Mouse (Mus musculus): ENCODE data around the gene Mapt. TPM values are rescaled to one million over a fixed set of nuclear protein-coding genes. Genes with fewer than 3 reads are reported as not detected.
"Not testable (repeated sequence)": the region's sequence is repeated elsewhere in the genome, so short reads cannot be mapped to it uniquely, and the experiment has no call there.

Gene Mapt
- polyA plus RNA-seq, 1 experiment from 2014 or later = 939 TPM

GRCm38 (mm10) chr11:104203271-104203670, 27.9 kb upstream of the Mapt start:
- peaks cover 3% of the 10 kb centered on the region; the same call in 1 of the 2 replicates for H3K27me3 ChIP-seq (ENCODE audit: control insufficient read depth, insufficient read depth, low read length)
- ATAC-seq (ENCODE audit: low FRiP score) (no peak), DNase-seq (ENCODE audit: low spot score) (no peak)
- H3K4me2 ChIP-seq (replicated peaks) = no peak overlapping the region
- H3K4me1 ChIP-seq (replicated peaks; ENCODE audit: control insufficient read depth, insufficient read depth, low read length) = no peaks in the 10 kb centered on the region
- 82% methylated on average over 3 of the region's 3 CpGs for WGBS
- H3K9ac ChIP-seq = no peak overlapping the region
- H3K36me3 ChIP-seq (replicated peaks; ENCODE audit: control insufficient read depth, insufficient read depth) = no peaks in the 10 kb centered on the region
- H3K4me3 ChIP-seq (replicated peaks; ENCODE audit: low read length) = no peak overlapping the region
- no peak overlapping the region for H3K27ac ChIP-seq
- peaks cover 12% of the 10 kb centered on the region; the same call in 1 of the 2 replicates for H3K9me3 ChIP-seq (ENCODE audit: control insufficient read depth, low read length)

GRCm38 (mm10) chr11:104206573-104206972, 24.6 kb upstream of the Mapt start:
- WGBS = 79% methylated on average over 4 of the region's 4 CpGs
- DNase-seq (ENCODE audit: low spot score) = no peak

GRCm38 (mm10) chr11:104209041-104209440, 22.1 kb upstream of the Mapt start:
- no peak overlapping the region for H3K27ac ChIP-seq
- no peaks in the 10 kb centered on the region for H3K36me3 ChIP-seq (replicated peaks; ENCODE audit: control insufficient read depth, insufficient read depth)
- no peaks in the 10 kb centered on the region for H3K4me1 ChIP-seq (replicated peaks; ENCODE audit: control insufficient read depth, insufficient read depth, low read length)
- no peaks in the 10 kb centered on the region for H3K27me3 ChIP-seq (ENCODE audit: control insufficient read depth, insufficient read depth, low read length)
- ATAC-seq (ENCODE audit: low FRiP score) (no peak), DNase-seq (ENCODE audit: low spot score) (no peak)
- no peak overlapping the region for H3K4me3 ChIP-seq (replicated peaks; ENCODE audit: low read length)
- 78% methylated on average over 3 of the region's 3 CpGs for WGBS
- no peak overlapping the region for H3K9ac ChIP-seq
- no peaks in the 10 kb centered on the region for H3K9me3 ChIP-seq (ENCODE audit: control insufficient read depth, low read length)
- no peak overlapping the region for H3K4me2 ChIP-seq (replicated peaks)

More at GRCm38 (mm10) chr11:104206573-104206972, 24.6 kb upstream of the Mapt start:
- ATAC-seq (ENCODE audit: low FRiP score) = no peak
- H3K27ac ChIP-seq = no peak overlapping the region
- no peak overlapping the region for H3K4me2 ChIP-seq (replicated peaks)
- H3K27me3 ChIP-seq (ENCODE audit: control insufficient read depth, insufficient read depth, low read length) = no peaks in the 10 kb centered on the region
- no peaks in the 10 kb centered on the region for H3K36me3 ChIP-seq (replicated peaks; ENCODE audit: control insufficient read depth, insufficient read depth)
- H3K9ac ChIP-seq = no peak overlapping the region
- H3K9me3 ChIP-seq (ENCODE audit: control insufficient read depth, low read length) = peaks cover 9% of the 10 kb centered on the region; the same call in 1 of the 2 replicates
- H3K4me1 ChIP-seq (replicated peaks; ENCODE audit: control insufficient read depth, insufficient read depth, low read length) = no peaks in the 10 kb centered on the region
- no peak overlapping the region for H3K4me3 ChIP-seq (replicated peaks; ENCODE audit: low read length)

GRCm38 (mm10) chr11:104211251-104211650, 19.9 kb upstream of the Mapt start:
- Histone ChIP-seq H3K9me3 (ENCODE audit: control insufficient read depth, low read length) (no peaks in the 10 kb centered on the region), H3K36me3 (replicated peaks; ENCODE audit: control insufficient read depth, insufficient read depth) (no peaks in the 10 kb centered on the region), H3K9ac (no peak overlapping the region), H3K27ac (no peak overlapping the region), H3K27me3 (ENCODE audit: control insufficient read depth, insufficient read depth, low read length) (no peaks in the 10 kb centered on the region), H3K4me2 (replicated peaks) (no peak overlapping the region), H3K4me3 (replicated peaks; ENCODE audit: low read length) (no peak overlapping the region), H3K4me1 (replicated peaks; ENCODE audit: control insufficient read depth, insufficient read depth, low read length) (no peaks in the 10 kb centered on the region)
- WGBS = 83% methylated on average over 6 of the region's 6 CpGs
- ATAC-seq (ENCODE audit: low FRiP score) (no peak), DNase-seq (ENCODE audit: low spot score) (no peak)

GRCm38 (mm10) chr11:104214128-104214527, 17.1 kb upstream of the Mapt start:
- not testable (repeated sequence) for H3K27ac ChIP-seq; ATAC-seq (ENCODE audit: low FRiP score); DNase-seq (ENCODE audit: low spot score); H3K4me1 ChIP-seq (replicated peaks; ENCODE audit: control insufficient read depth, insufficient read depth, low read length); H3K4me3 ChIP-seq (replicated peaks; ENCODE audit: low read length); H3K9ac ChIP-seq; H3K36me3 ChIP-seq (replicated peaks; ENCODE audit: control insufficient read depth, insufficient read depth); H3K4me2 ChIP-seq (replicated peaks); H3K27me3 ChIP-seq (ENCODE audit: control insufficient read depth, insufficient read depth, low read length); H3K9me3 ChIP-seq (ENCODE audit: control insufficient read depth, low read length)
- 98% methylated on average over 5 of the region's 5 CpGs for WGBS

GRCm38 (mm10) chr11:104218075-104218474, 13.1 kb upstream of the Mapt start:
- H3K4me1 ChIP-seq (replicated peaks; ENCODE audit: control insufficient read depth, insufficient read depth, low read length) = no peaks in the 10 kb centered on the region
- DNase-seq (ENCODE audit: low spot score) = no peak
- ATAC-seq (ENCODE audit: low FRiP score) = no peak
- no peak overlapping the region for H3K9ac ChIP-seq
- no peak overlapping the region for H3K4me3 ChIP-seq (replicated peaks; ENCODE audit: low read length)
- no peaks in the 10 kb centered on the region for H3K36me3 ChIP-seq (replicated peaks; ENCODE audit: control insufficient read depth, insufficient read depth)
- no peaks in the 10 kb centered on the region for H3K9me3 ChIP-seq (ENCODE audit: control insufficient read depth, low read length)
- no peak overlapping the region for H3K4me2 ChIP-seq (replicated peaks)
- 65% methylated on average over 3 of the region's 3 CpGs for WGBS
- H3K27ac ChIP-seq = no peak overlapping the region
- H3K27me3 ChIP-seq (ENCODE audit: control insufficient read depth, insufficient read depth, low read length) = no peaks in the 10 kb centered on the region

- 85% methylated on average over 4 of the region's 4 CpGs for WGBS
- no peaks in the 10 kb centered on the region for H3K9me3 ChIP-seq (ENCODE audit: control insufficient read depth, low read length)
- no peaks in the 10 kb centered on the region for H3K36me3 ChIP-seq (replicated peaks; ENCODE audit: control insufficient read depth, insufficient read depth)
- H3K4me1 ChIP-seq (replicated peaks; ENCODE audit: control insufficient read depth, insufficient read depth, low read length) = no peaks in the 10 kb centered on the region
- no peak overlapping the region for H3K9ac ChIP-seq
- no peak overlapping the region for H3K4me3 ChIP-seq (replicated peaks; ENCODE audit: low read length)
- H3K27me3 ChIP-seq (ENCODE audit: control insufficient read depth, insufficient read depth, low read length) = no peaks in the 10 kb centered on the region
- H3K27ac ChIP-seq = no peak overlapping the region
- no peak for ATAC-seq (ENCODE audit: low FRiP score)
- no peak for DNase-seq (ENCODE audit: low spot score)
- no peak overlapping the region for H3K4me2 ChIP-seq (replicated peaks)
These were observed 10.9 kb upstream of the Mapt start for GRCm38 (mm10) chr11:104220291-104220690.

- ATAC-seq (ENCODE audit: low FRiP score) (no peak), DNase-seq (ENCODE audit: low spot score) (no peak)
- Histone ChIP-seq H3K9me3 (ENCODE audit: control insufficient read depth, low read length) (no peaks in the 10 kb centered on the region), H3K27ac (no peak overlapping the region), H3K36me3 (replicated peaks; ENCODE audit: control insufficient read depth, insufficient read depth) (no peaks in the 10 kb centered on the region), H3K4me2 (replicated peaks) (no peak overlapping the region), H3K27me3 (ENCODE audit: control insufficient read depth, insufficient read depth, low read length) (no peaks in the 10 kb centered on the region), H3K9ac (no peak overlapping the region), H3K4me1 (replicated peaks; ENCODE audit: control insufficient read depth, insufficient read depth, low read length) (no peaks in the 10 kb centered on the region), H3K4me3 (replicated peaks; ENCODE audit: low read length) (no peak overlapping the region)
- WGBS = 78% methylated on average over 5 of the region's 5 CpGs
These were observed 9.4 kb upstream of the Mapt start for GRCm38 (mm10) chr11:104221751-104222150.

- ATAC-seq (ENCODE audit: low FRiP score) = no peak
- no peak overlapping the region for H3K4me2 ChIP-seq (replicated peaks)
- WGBS = 86% methylated on average over 9 of the region's 9 CpGs
These were observed 7.9 kb upstream of the Mapt start for GRCm38 (mm10) chr11:104223301-104223700.

GRCm38 (mm10) chr11:104229391-104229790, 1.8 kb upstream of the Mapt start:
- Histone ChIP-seq H3K9ac (no peak overlapping the region), H3K4me2 (replicated peaks) (no peak overlapping the region), H3K9me3 (ENCODE audit: control insufficient read depth, low read length) (no peaks in the 10 kb centered on the region), H3K36me3 (replicated peaks; ENCODE audit: control insufficient read depth, insufficient read depth) (no peaks in the 10 kb centered on the region), H3K27ac (no peak overlapping the region), H3K4me3 (replicated peaks; ENCODE audit: low read length) (no peak overlapping the region), H3K27me3 (ENCODE audit: control insufficient read depth, insufficient read depth, low read length) (no peaks in the 10 kb centered on the region), H3K4me1 (replicated peaks; ENCODE audit: control insufficient read depth, insufficient read depth, low read length) (0 out of 2 replicates have a peak, but pooled peaks cover 8% of the 10 kb centered on the region)
- WGBS = 78% methylated on average over 4 of the region's 4 CpGs
- DNase-seq (ENCODE audit: low spot score) = no peak
- ATAC-seq (ENCODE audit: low FRiP score) = no peak

More at GRCm38 (mm10) chr11:104223301-104223700, 7.9 kb upstream of the Mapt start:
- Histone ChIP-seq H3K9ac (no peak overlapping the region), H3K27me3 (ENCODE audit: control insufficient read depth, insufficient read depth, low read length) (no peaks in the 10 kb centered on the region), H3K4me3 (replicated peaks; ENCODE audit: low read length) (no peak overlapping the region), H3K9me3 (ENCODE audit: control insufficient read depth, low read length) (no peaks in the 10 kb centered on the region), H3K27ac (no peak overlapping the region), H3K4me1 (replicated peaks; ENCODE audit: control insufficient read depth, insufficient read depth, low read length) (no peaks in the 10 kb centered on the region), H3K36me3 (replicated peaks; ENCODE audit: control insufficient read depth, insufficient read depth) (no peaks in the 10 kb centered on the region)
- no peak for DNase-seq (ENCODE audit: low spot score)
